Mouse (Mus musculus): ENCODE results near the gene Pou1f1.

Pou1f1 gene

GRCm38 (mm10) chr16:65520211-65520610 is at the start of gene Pou1f1:
Gene Pou1f1 (plus strand): TSS chr16:65520511.
- DNase-seq: no peak

GRCm38 (mm10) chr16:65470650-65471049 is 49.7 kb upstream of the Pou1f1 start:
- DNase-seq: no peak

GRCm38 (mm10) chr16:65472472-65473001 is 47.8 kb upstream of the Pou1f1 start:
- DNase-seq: no peak

GRCm38 (mm10) chr16:65485726-65486125 is 34.6 kb upstream of the Pou1f1 start:
- DNase-seq: no peak

GRCm38 (mm10) chr16:65496030-65496429 is 24.3 kb upstream of the Pou1f1 start:
- no peak for DNase-seq

- DNase-seq: no peak
Observed at GRCm38 (mm10) chr16:65497049-65497448, 23.3 kb upstream of the Pou1f1 start.

GRCm38 (mm10) chr16:65514223-65514622 is 6.1 kb upstream of the Pou1f1 start:
- DNase-seq: no peak

- DNase-seq: no peak
Observed at GRCm38 (mm10) chr16:65526004-65526403, 5.7 kb downstream of the Pou1f1 start.

GRCm38 (mm10) chr16:65526695-65527094 is 6.4 kb downstream of the Pou1f1 start:
- no peak for DNase-seq

- no peak for DNase-seq
Observed at GRCm38 (mm10) chr16:65529589-65529988, 9.3 kb downstream of the Pou1f1 start.

- peak; percentile 10 for DNase-seq
Observed at GRCm38 (mm10) chr16:65531663-65532062, 11.4 kb downstream of the Pou1f1 start.

GRCm38 (mm10) chr16:65533315-65533999 is 13.1 kb downstream of the Pou1f1 start:
- DNase-seq: no peak

- no peak for DNase-seq
Observed at GRCm38 (mm10) chr16:65543676-65544293, 23.5 kb downstream of the Pou1f1 start.

GRCm38 (mm10) chr16:65548960-65549359 is 28.6 kb downstream of the Pou1f1 start:
- no peak for DNase-seq

- no peak for DNase-seq
Observed at GRCm38 (mm10) chr16:65550814-65551213, 30.5 kb downstream of the Pou1f1 start.

- DNase-seq: no peak
Observed at GRCm38 (mm10) chr16:65554267-65554666, 34.0 kb downstream of the Pou1f1 start.

- no peak for DNase-seq
Observed at GRCm38 (mm10) chr16:65557369-65557768, 37.1 kb downstream of the Pou1f1 start.

GRCm38 (mm10) chr16:65559591-65559990 is 39.3 kb downstream of the Pou1f1 start:
- DNase-seq: no peak

- DNase-seq: peak; percentile 8
Observed at GRCm38 (mm10) chr16:65560996-65561962, 41.0 kb downstream of the Pou1f1 start.

GRCm38 (mm10) chr16:65561963-65562863 is 41.9 kb downstream of the Pou1f1 start, which contains the start of gene Chmp2b:
Gene Chmp2b (minus strand): TSS chr16:65562726.
- peak; percentile 91 for DNase-seq

GRCm38 (mm10) chr16:65562864-65563206 is 42.5 kb downstream of the Pou1f1 start:
- no peak for DNase-seq

- peak; percentile 22 for DNase-seq
Observed at GRCm38 (mm10) chr16:65564306-65564705, 44.0 kb downstream of the Pou1f1 start.

Measured in cerebellum, adult 11-12 months (tissue).